Mouse (Mus musculus) intestine, embryonic 15.5 days (tissue): ENCODE measurements around the gene Gzmm. TPM values are rescaled to one million over a fixed set of nuclear protein-coding genes. Genes with fewer than 3 reads are reported as not detected.
"Not testable (repeated sequence)": the region's sequence is repeated elsewhere in the genome, so short reads cannot be mapped to it uniquely, and the experiment has no call there.

ENCODE experiments used
- ATAC-seq: fragments of 200-750 bp; cut with Nextera tagmentation; 2 replicates; pipeline ENCODE4 v1.8.0; 2017; ENCODE audit warnings: moderate TSS enrichment, moderate library complexity
- H3K27ac ChIP-seq: fragments of 300-500 bp; sonication (generic); 2 replicates; pipeline ENCODE4 v1.5.1; 2015; ENCODE audit warnings: mild to moderate bottlenecking, inconsistent platforms
- H3K27me3 ChIP-seq: fragments of 300-500 bp; sonication (generic); replicated peaks from 2 replicates; pipeline ENCODE4 v1.6.1; 2015; ENCODE audit warnings: inconsistent platforms
- H3K36me3 ChIP-seq: fragments of 300-500 bp; sonication (generic); 2 replicates; pipeline ENCODE4 v1.6.1; 2015; ENCODE audit warnings: inconsistent platforms
- H3K4me1 ChIP-seq: fragments of 300-500 bp; sonication (generic); replicated peaks from 2 replicates; pipeline ENCODE4 v1.6.1; 2015; ENCODE audit warnings: inconsistent platforms
- H3K4me2 ChIP-seq: fragments of 300-500 bp; sonication (generic); replicated peaks from 2 replicates; pipeline ENCODE4 v1.6.1; 2015; ENCODE audit warnings: mild to moderate bottlenecking, inconsistent platforms
- H3K4me3 ChIP-seq: fragments of 300-500 bp; sonication (generic); replicated peaks from 2 replicates; pipeline ENCODE4 v1.5.1; 2015; ENCODE audit warnings: inconsistent platforms
- H3K9ac ChIP-seq: fragments of 300-500 bp; sonication (generic); 2 replicates; pipeline ENCODE4 v1.6.1; 2015; ENCODE audit warnings: inconsistent platforms
- H3K9me3 ChIP-seq: fragments of 300-500 bp; sonication (generic); 2 replicates; pipeline ENCODE4 v1.6.1; 2016; ENCODE audit warnings: inconsistent platforms
- WGBS: fragments of 180-500 bp; shearing (Covaris S2); methylation state at CpG from one replicate; pipeline ENCODE4 v1.1.7; 2015; 5-methylcytosine and 5-hydroxymethylcytosine counted together
- polyA plus RNA-seq: library from polyadenylated mRNA; unstranded; fragments of >200 nt; fragmentation: Nextera tagmentation; extraction: Ambion mirVana; gene quantifications from 2 replicates; pipeline ENCODE4 v1.2.1, GENCODE M21; 2015

Gzmm gene
- polyA plus RNA-seq, 1 experiment from 2014 or later, result 0.52 TPM

GRCm38 (mm10) chr10:79695231-79696128 lies 6.7 kb downstream of the Gzmm start:
- H3K9me3 ChIP-seq, result no peaks in the 10 kb centered on the region
- WGBS, result 50% methylated on average over 13 of the region's 13 CpGs
- no peak overlapping the region for H3K4me3 ChIP-seq
- peak; percentile 47 for ATAC-seq
- peaks cover 24% of the 10 kb centered on the region for H3K4me1 ChIP-seq
- H3K9ac ChIP-seq, result peak overlapping the region; percentile 13; the same call in 1 of the 2 replicates
- H3K27ac ChIP-seq, result peak overlapping the region; percentile 87
- H3K27me3 ChIP-seq, result no peaks in the 10 kb centered on the region
- H3K4me2 ChIP-seq, result peak overlapping the region; percentile 18
- H3K36me3 ChIP-seq, result no peaks in the 10 kb centered on the region

GRCm38 (mm10) chr10:79696129-79696651 lies 7.4 kb downstream of the Gzmm start:
- no peak overlapping the region for H3K4me3 ChIP-seq
- H3K4me1 ChIP-seq, result peaks cover 26% of the 10 kb centered on the region
- peak; percentile 84 for ATAC-seq
- H3K27me3 ChIP-seq, result no peaks in the 10 kb centered on the region
- H3K4me2 ChIP-seq, result peak overlapping the region; percentile 18
- H3K9ac ChIP-seq, result peak overlapping the region; percentile 13; the same call in 1 of the 2 replicates
- no peaks in the 10 kb centered on the region for H3K9me3 ChIP-seq
- H3K27ac ChIP-seq, result peak overlapping the region; percentile 87
- no peaks in the 10 kb centered on the region for H3K36me3 ChIP-seq
- 26% methylated on average over 9 of the region's 9 CpGs for WGBS

- Histone ChIP-seq H3K4me2 (no peak overlapping the region), H3K36me3 (no peaks in the 10 kb centered on the region), H3K27ac (peak overlapping the region; percentile 87), H3K9me3 (no peaks in the 10 kb centered on the region), H3K4me1 (peaks cover 32% of the 10 kb centered on the region), H3K9ac (no peak overlapping the region), H3K27me3 (no peaks in the 10 kb centered on the region), H3K4me3 (no peak overlapping the region)
- WGBS, result 54% methylated on average over 6 of the region's 6 CpGs
- 0 out of 2 replicates have a peak, but pooled peaks have one; percentile 9 for ATAC-seq
These were observed 9.1 kb downstream of the Gzmm start for GRCm38 (mm10) chr10:79697916-79698315.

- Histone ChIP-seq H3K27me3 (no peaks in the 10 kb centered on the region), H3K9ac (no peak overlapping the region), H3K4me3 (no peak overlapping the region), H3K4me1 (peaks cover 32% of the 10 kb centered on the region), H3K27ac (no peak overlapping the region), H3K4me2 (no peak overlapping the region), H3K36me3 (no peaks in the 10 kb centered on the region), H3K9me3 (no peaks in the 10 kb centered on the region)
- 93% methylated on average over 6 of the region's 6 CpGs for WGBS
- ATAC-seq, result no peak
These were observed 9.6 kb downstream of the Gzmm start for GRCm38 (mm10) chr10:79698459-79698858.

GRCm38 (mm10) chr10:79700676-79701075 lies 11.9 kb downstream of the Gzmm start:
- Histone ChIP-seq H3K4me3 (no peak overlapping the region), H3K9ac (no peak overlapping the region), H3K4me2 (no peak overlapping the region), H3K36me3 (no peaks in the 10 kb centered on the region), H3K9me3 (no peaks in the 10 kb centered on the region), H3K27ac (peak overlapping the region; percentile 52), H3K4me1 (peaks cover 36% of the 10 kb centered on the region), H3K27me3 (no peaks in the 10 kb centered on the region)
- WGBS, result 31% methylated on average over 7 of the region's 7 CpGs
- no peak for ATAC-seq

- H3K4me3 ChIP-seq, result no peak overlapping the region
- H3K4me2 ChIP-seq, result no peak overlapping the region
- H3K27ac ChIP-seq, result peak overlapping the region; percentile 52
- H3K4me1 ChIP-seq, result peaks cover 36% of the 10 kb centered on the region
- peak; percentile 5; the same call in 1 of the 2 replicates for ATAC-seq
- H3K27me3 ChIP-seq, result no peaks in the 10 kb centered on the region
- no peak overlapping the region for H3K9ac ChIP-seq
- H3K9me3 ChIP-seq, result no peaks in the 10 kb centered on the region
- 32% methylated on average over 10 of the region's 10 CpGs for WGBS
- H3K36me3 ChIP-seq, result no peaks in the 10 kb centered on the region
These were observed 12.8 kb downstream of the Gzmm start for GRCm38 (mm10) chr10:79701443-79702129.

GRCm38 (mm10) chr10:79702970-79703369 lies 14.2 kb downstream of the Gzmm start:
- H3K4me2 ChIP-seq, H3K9me3 ChIP-seq, H3K4me3 ChIP-seq, H3K9ac ChIP-seq, H3K27me3 ChIP-seq, H3K36me3 ChIP-seq, ATAC-seq, H3K27ac ChIP-seq: not testable (repeated sequence)
- H3K4me1 ChIP-seq, result peaks cover 42% of the 10 kb centered on the region
- 85% methylated on average over 4 of the region's 4 CpGs for WGBS

GRCm38 (mm10) chr10:79703541-79703940 lies 14.7 kb downstream of the Gzmm start:
- H3K9ac ChIP-seq, result 0 out of 2 replicates have a peak overlapping the region, but pooled peaks have one; percentile 23
- H3K4me1 ChIP-seq, result peaks cover 39% of the 10 kb centered on the region
- no peak overlapping the region for H3K4me3 ChIP-seq
- ATAC-seq, result no peak
- peak overlapping the region; percentile 37; the same call in 1 of the 2 replicates for H3K27ac ChIP-seq
- H3K9me3 ChIP-seq, result no peaks in the 10 kb centered on the region
- no peaks in the 10 kb centered on the region for H3K36me3 ChIP-seq
- peak overlapping the region; percentile 77 for H3K4me2 ChIP-seq
- WGBS, result 74% methylated on average over 10 of the region's 10 CpGs
- H3K27me3 ChIP-seq, result no peaks in the 10 kb centered on the region

- Histone ChIP-seq H3K27me3 (no peaks in the 10 kb centered on the region), H3K9me3 (no peaks in the 10 kb centered on the region), H3K9ac (peak within 1 kb of the TSS; percentile 90), H3K4me2 (peak within 1 kb of the TSS; percentile 77), H3K4me3 (peak within 1 kb of the TSS; percentile 70), H3K27ac (peak within 1 kb of the TSS; percentile 81), H3K36me3 (peaks cover 3% of the 10 kb centered on the region; the same call in 1 of the 2 replicates), H3K4me1 (peaks cover 44% of the 10 kb centered on the region)
- peak; percentile 95 for ATAC-seq
- under 1% methylated on average over 65 of the region's 65 CpGs for WGBS
These were observed 15.5 kb downstream of the Gzmm start, which contains the start of gene Bsg for GRCm38 (mm10) chr10:79704065-79704969. Bsg (plus strand) TSS chr10:79704491.

- Histone ChIP-seq H3K36me3 (peaks cover 10% of the 10 kb centered on the region), H3K9me3 (no peaks in the 10 kb centered on the region), H3K27ac (peak overlapping the region; percentile 81; the same call in 1 of the 2 replicates), H3K9ac (peak overlapping the region; percentile 90), H3K27me3 (no peaks in the 10 kb centered on the region), H3K4me2 (peak overlapping the region; percentile 77), H3K4me3 (peak overlapping the region; percentile 70), H3K4me1 (peaks cover 45% of the 10 kb centered on the region)
- no peak for ATAC-seq
- WGBS, result 4% methylated on average over 10 of the region's 10 CpGs
These were observed 16.1 kb downstream of the Gzmm start for GRCm38 (mm10) chr10:79704970-79705360.

GRCm38 (mm10) chr10:79705951-79706350 lies 17.1 kb downstream of the Gzmm start:
- Histone ChIP-seq H3K9ac (peak overlapping the region; percentile 90), H3K9me3 (no peaks in the 10 kb centered on the region), H3K27me3 (no peaks in the 10 kb centered on the region), H3K4me1 (peaks cover 45% of the 10 kb centered on the region), H3K4me2 (peak overlapping the region; percentile 77), H3K36me3 (peaks cover 20% of the 10 kb centered on the region), H3K27ac (no peak overlapping the region), H3K4me3 (peak overlapping the region; percentile 70)
- ATAC-seq, result no peak
- WGBS, result 79% methylated on average over 5 of the region's 5 CpGs
